Mouse (Mus musculus): ENCODE data around the gene Banf2. TPM values are rescaled to one million over a fixed set of nuclear protein-coding genes. Genes with fewer than 3 reads are reported as not detected.

The Banf2 gene
- total RNA-seq, 1 experiment: not detected

DNA sequence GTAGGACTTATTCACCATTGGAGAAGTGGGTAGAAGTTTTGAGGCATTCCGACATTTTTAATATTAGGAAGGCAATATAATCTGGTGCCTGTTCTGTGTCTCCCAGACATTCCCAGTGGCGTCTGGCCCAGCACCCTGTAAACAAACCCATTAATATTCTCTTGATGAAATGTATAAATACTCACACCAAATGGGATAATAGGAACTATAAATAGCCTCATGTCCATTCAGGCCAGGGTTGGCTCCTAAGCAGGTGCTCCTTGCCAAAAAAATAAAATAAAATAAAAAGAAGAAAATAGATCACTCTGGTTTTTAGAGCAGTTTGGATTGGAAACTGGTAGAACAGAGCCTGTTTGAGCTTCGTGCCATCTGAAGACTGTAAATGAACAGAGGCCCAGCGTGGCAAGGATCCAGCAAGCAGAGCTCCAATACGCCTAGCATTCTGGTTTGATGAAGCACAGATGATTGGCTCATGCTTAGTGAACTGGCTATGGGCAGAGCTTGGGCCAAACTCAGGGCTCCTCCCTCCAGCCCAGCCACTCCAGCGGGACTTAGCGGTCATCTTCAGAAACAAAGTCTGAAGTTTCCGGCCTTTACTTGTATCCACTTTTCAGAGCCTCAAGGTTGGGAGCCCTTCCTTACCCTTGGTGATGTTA lies 19.7 kb downstream of the Banf2 start:
- DNase-seq (ENCODE audit: low read depth, low spot score): no peak
- Histone ChIP-seq H3K36me3 (ENCODE audit: control insufficient read depth, insufficient read depth, low read length, poor library complexity, severe bottlenecking) (no peaks in the 10 kb centered on the region), H3K27ac (ENCODE audit: insufficient read depth, low read depth, low read length, poor library complexity, severe bottlenecking) (no peak overlapping the region), H3K4me3 (ENCODE audit: insufficient read depth in 1 of 2, low read depth in 1 of 2, low read length in 2 of 2, poor library complexity in 1 of 2, severe bottlenecking in 1 of 2) (no peak overlapping the region), H3K4me1 (ENCODE audit: control insufficient read depth in 2 of 2, insufficient read depth in 2 of 2, low read length in 2 of 2, poor library complexity in 1 of 2) (no peaks in the 10 kb centered on the region), H3K9me3 (ENCODE audit: control insufficient read depth, insufficient read depth, low read depth, low read length) (no peaks in the 10 kb centered on the region), H3K9ac (ENCODE audit: insufficient read depth, low read depth, low read length, poor library complexity, severe bottlenecking) (no peak overlapping the region)
- in situ Hi-C loops (cut with MboI; ENCODE audit: low sequenced_read_pairs in 2 of 2, unreplicated experiment in 2 of 2): no loop called here
- no peak for TF ChIP-seq ZC3H11A (IDR thresholded peaks at IDR 0.05; ENCODE audit: borderline replicate concordance, low read depth, low read length)
- no peak for TF ChIP-seq CHD2 (IDR thresholded peaks at IDR 0.05; ENCODE audit: low read depth, low read length)
- no peak for TF ChIP-seq MAFK (IDR thresholded peaks at IDR 0.05; ENCODE audit: insufficient read depth, low read depth, low read length)
- TF ChIP-seq HCFC1 (IDR thresholded peaks at IDR 0.05; ENCODE audit: borderline replicate concordance, insufficient read depth, low read length): no peak
- TF ChIP-seq ZNF384 (IDR thresholded peaks at IDR 0.05; ENCODE audit: low read depth, low read length): no peak

DNA sequence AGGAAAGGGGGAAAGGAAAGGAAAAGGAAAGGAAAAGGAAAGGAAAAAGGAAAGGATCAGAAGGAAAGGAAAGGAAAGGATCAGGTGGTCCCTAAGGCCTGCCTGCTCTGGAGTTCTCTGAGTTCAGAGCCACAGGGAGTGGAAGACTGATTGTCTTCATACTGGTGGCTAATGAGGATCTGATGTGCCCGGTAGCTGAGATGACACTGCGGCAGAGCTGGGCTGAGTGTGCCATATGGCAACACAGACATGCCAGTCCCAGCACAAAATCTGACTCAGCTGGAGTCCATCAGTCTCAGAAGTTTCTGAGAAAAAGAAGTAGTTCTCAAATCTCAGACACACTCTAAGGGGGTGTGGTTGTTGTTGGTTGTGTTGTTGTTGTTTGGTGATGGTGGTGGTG lies 24.9 kb downstream of the Banf2 start:
- no peak overlapping the region for H3K4me3 ChIP-seq (ENCODE audit: insufficient read depth in 1 of 2, low read depth in 1 of 2, low read length in 2 of 2, poor library complexity in 1 of 2, severe bottlenecking in 1 of 2)
- no peak overlapping the region for H3K27ac ChIP-seq (ENCODE audit: insufficient read depth, low read depth, low read length, poor library complexity, severe bottlenecking)
- H3K9me3 ChIP-seq (ENCODE audit: control insufficient read depth, insufficient read depth, low read depth, low read length): no peaks in the 10 kb centered on the region
- TF ChIP-seq HCFC1 (IDR thresholded peaks at IDR 0.05; ENCODE audit: borderline replicate concordance, insufficient read depth, low read length) (no peak), CHD2 (IDR thresholded peaks at IDR 0.05; ENCODE audit: low read depth, low read length) (no peak), ZC3H11A (IDR thresholded peaks at IDR 0.05; ENCODE audit: borderline replicate concordance, low read depth, low read length) (no peak), MAFK (IDR thresholded peaks at IDR 0.05; ENCODE audit: insufficient read depth, low read depth, low read length) (no peak), ZNF384 (IDR thresholded peaks at IDR 0.05; ENCODE audit: low read depth, low read length) (no peak)
- no peak for DNase-seq (ENCODE audit: low read depth, low spot score)
- H3K36me3 ChIP-seq (ENCODE audit: control insufficient read depth, insufficient read depth, low read length, poor library complexity, severe bottlenecking): no peaks in the 10 kb centered on the region
- H3K4me1 ChIP-seq (ENCODE audit: control insufficient read depth in 2 of 2, insufficient read depth in 2 of 2, low read length in 2 of 2, poor library complexity in 1 of 2): peaks cover 0 to 3% of the 10 kb centered on the region in 2 experiments; a peak in 1 of 4 replicates
- in situ Hi-C loops (cut with MboI; ENCODE audit: low sequenced_read_pairs in 2 of 2, unreplicated experiment in 2 of 2): no loop called here
- no peak overlapping the region for H3K9ac ChIP-seq (ENCODE audit: insufficient read depth, low read depth, low read length, poor library complexity, severe bottlenecking)

GRCm38 (mm10) chr2:144061701-144062100 lies 28.8 kb downstream of the Banf2 start:
- peaks cover 0 to 11% of the 10 kb centered on the region in 2 experiments; a peak in 2 of 4 replicates for H3K4me1 ChIP-seq (ENCODE audit: control insufficient read depth in 2 of 2, insufficient read depth in 2 of 2, low read length in 2 of 2, poor library complexity in 1 of 2)
- no peaks in the 10 kb centered on the region for H3K36me3 ChIP-seq (ENCODE audit: control insufficient read depth, insufficient read depth, low read length, poor library complexity, severe bottlenecking)
- no peak for DNase-seq (ENCODE audit: low read depth, low spot score)
- H3K9ac ChIP-seq (ENCODE audit: insufficient read depth, low read depth, low read length, poor library complexity, severe bottlenecking): no peak overlapping the region
- H3K27ac ChIP-seq (ENCODE audit: insufficient read depth, low read depth, low read length, poor library complexity, severe bottlenecking): no peak overlapping the region
- in situ Hi-C loops (cut with MboI; ENCODE audit: low sequenced_read_pairs in 2 of 2, unreplicated experiment in 2 of 2): no loop called here
- TF ChIP-seq MAFK (IDR thresholded peaks at IDR 0.05; ENCODE audit: insufficient read depth, low read depth, low read length): no peak
- no peak for TF ChIP-seq CHD2 (IDR thresholded peaks at IDR 0.05; ENCODE audit: low read depth, low read length)
- TF ChIP-seq HCFC1 (IDR thresholded peaks at IDR 0.05; ENCODE audit: borderline replicate concordance, insufficient read depth, low read length): no peak
- TF ChIP-seq ZNF384 (IDR thresholded peaks at IDR 0.05; ENCODE audit: low read depth, low read length): no peak
- no peak for TF ChIP-seq ZC3H11A (IDR thresholded peaks at IDR 0.05; ENCODE audit: borderline replicate concordance, low read depth, low read length)
- no peak overlapping the region for H3K4me3 ChIP-seq (ENCODE audit: insufficient read depth in 1 of 2, low read depth in 1 of 2, low read length in 2 of 2, poor library complexity in 1 of 2, severe bottlenecking in 1 of 2)
- no peaks in the 10 kb centered on the region for H3K9me3 ChIP-seq (ENCODE audit: control insufficient read depth, insufficient read depth, low read depth, low read length)

DNA sequence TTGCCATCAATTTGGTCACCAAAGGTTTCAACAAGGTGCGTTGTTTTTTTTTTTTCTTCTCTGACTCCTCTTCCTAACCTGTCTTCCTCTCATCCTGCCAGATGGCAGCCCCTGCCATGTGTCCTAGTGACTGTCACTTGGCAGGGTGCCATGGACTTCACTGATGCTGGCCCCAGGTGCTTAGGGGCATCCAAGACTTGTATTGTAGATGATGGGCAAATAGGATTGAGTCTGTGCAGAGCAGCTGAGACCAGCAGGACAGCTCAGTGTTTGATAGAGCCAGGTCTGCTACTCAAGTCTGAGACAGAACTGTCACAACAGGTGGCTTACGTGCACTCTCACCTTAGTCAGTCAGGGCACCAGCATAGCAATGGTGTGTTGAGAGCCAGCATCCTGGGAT lies 32.6 kb downstream of the Banf2 start:
- no peak overlapping the region for H3K4me3 ChIP-seq (ENCODE audit: insufficient read depth in 1 of 2, low read depth in 1 of 2, low read length in 2 of 2, poor library complexity in 1 of 2, severe bottlenecking in 1 of 2)
- no peak overlapping the region for H3K9ac ChIP-seq (ENCODE audit: insufficient read depth, low read depth, low read length, poor library complexity, severe bottlenecking)
- TF ChIP-seq ZC3H11A (IDR thresholded peaks at IDR 0.05; ENCODE audit: borderline replicate concordance, low read depth, low read length) (no peak), ZNF384 (IDR thresholded peaks at IDR 0.05; ENCODE audit: low read depth, low read length) (no peak), HCFC1 (IDR thresholded peaks at IDR 0.05; ENCODE audit: borderline replicate concordance, insufficient read depth, low read length) (no peak), CHD2 (IDR thresholded peaks at IDR 0.05; ENCODE audit: low read depth, low read length) (no peak), MAFK (IDR thresholded peaks at IDR 0.05; ENCODE audit: insufficient read depth, low read depth, low read length) (no peak)
- no peaks in the 10 kb centered on the region for H3K36me3 ChIP-seq (ENCODE audit: control insufficient read depth, insufficient read depth, low read length, poor library complexity, severe bottlenecking)
- H3K27ac ChIP-seq (ENCODE audit: insufficient read depth, low read depth, low read length, poor library complexity, severe bottlenecking): no peak overlapping the region
- no peaks in the 10 kb centered on the region for H3K9me3 ChIP-seq (ENCODE audit: control insufficient read depth, insufficient read depth, low read depth, low read length)
- peaks cover 0 to 11% of the 10 kb centered on the region in 2 experiments; a peak in 2 of 4 replicates for H3K4me1 ChIP-seq (ENCODE audit: control insufficient read depth in 2 of 2, insufficient read depth in 2 of 2, low read length in 2 of 2, poor library complexity in 1 of 2)
- no peak for DNase-seq (ENCODE audit: low read depth, low spot score)
- in situ Hi-C loops (cut with MboI; ENCODE audit: low sequenced_read_pairs in 2 of 2, unreplicated experiment in 2 of 2): no loop called here

Data from ES-E14 (cell line).